Mouse (Mus musculus) heart, adult 2 months (tissue): ENCODE measurements at regions not wholly inside any gene's neighbourhood (a gene's known extent, or its start where the extent isn't known, plus 50 kb on each side); places are given as distances from the start of the nearest gene placed in this dataset.

Experiments used
- DNase-seq, 2 experiments: peaks; one replicate each; pipeline ENCODE4 v3.0.0; 2021
- H3K27ac ChIP-seq: fragments of 200-600 bp; 2 replicates; pipeline ENCODE4 v1.8.1; 2022
- H3K27me3 ChIP-seq: fragments of 200-500 bp; 2 replicates; pipeline ENCODE4 v1.6.1; 2012; ENCODE audit warnings: mild to moderate bottlenecking, low read length, inconsistent platforms, mixed read lengths; ENCODE audit not compliant: control insufficient read depth, insufficient read depth
- H3K36me3 ChIP-seq: fragments of 200-500 bp; 2 replicates; pipeline ENCODE4 v1.6.1; 2012; ENCODE audit warnings: low read length, inconsistent platforms; ENCODE audit not compliant: control insufficient read depth, insufficient read depth
- H3K4me1 ChIP-seq: fragments of 200-500 bp; 2 replicates; pipeline ENCODE4 v1.6.1; 2011; ENCODE audit warnings: low read length; ENCODE audit not compliant: control insufficient read depth, insufficient read depth
- H3K4me3 ChIP-seq: fragments of 200-600 bp; 2 replicates; pipeline ENCODE4 v1.8.1; 2022
- H3K79me2 ChIP-seq: fragments of 200-500 bp; replicated peaks from 2 replicates; pipeline ENCODE4 v1.6.1; 2012; ENCODE audit warnings: mild to moderate bottlenecking, inconsistent platforms, low read length, moderate library complexity, mixed read lengths; ENCODE audit not compliant: control insufficient read depth, insufficient read depth
- H3K9ac ChIP-seq: fragments of 200-500 bp; 2 replicates; pipeline ENCODE4 v1.6.1; 2012; ENCODE audit warnings: low read depth, mild to moderate bottlenecking, control low read depth, inconsistent platforms, low read length, mixed read lengths
- CTCF ChIP-seq: fragments of 200-600 bp; IDR thresholded peaks from 2 replicates; pipeline ENCODE4 v1.8.1; 2022; ENCODE audit warnings: antibody characterized with exemption, mild to moderate bottlenecking, moderate library complexity
- EP300 ChIP-seq: fragments of 200-500 bp; IDR thresholded peaks from 2 replicates; pipeline ENCODE4 v1.6.1; 2011; ENCODE audit warnings: low read depth, low read length, control low read depth; ENCODE audit not compliant: insufficient read depth
- POLR2A ChIP-seq: fragments of 200-500 bp; IDR thresholded peaks from 2 replicates; pipeline ENCODE4 v1.6.1; 2011; ENCODE audit warnings: mild to moderate bottlenecking, low read depth, low read length, control low read depth; ENCODE audit not compliant: insufficient read depth
- WGBS: fragments of 180-500 bp; shearing (Covaris S2); methylation state at CpG from one replicate; pipeline ENCODE4 v1.1.7; 2018; 5-methylcytosine and 5-hydroxymethylcytosine counted together
- intact Hi-C: fragments of 180-260 bp; cut with DNase I; formaldehyde crosslinking; loops from one replicate; pipeline ENCODE4 v1.15.1; 2025

DNA sequence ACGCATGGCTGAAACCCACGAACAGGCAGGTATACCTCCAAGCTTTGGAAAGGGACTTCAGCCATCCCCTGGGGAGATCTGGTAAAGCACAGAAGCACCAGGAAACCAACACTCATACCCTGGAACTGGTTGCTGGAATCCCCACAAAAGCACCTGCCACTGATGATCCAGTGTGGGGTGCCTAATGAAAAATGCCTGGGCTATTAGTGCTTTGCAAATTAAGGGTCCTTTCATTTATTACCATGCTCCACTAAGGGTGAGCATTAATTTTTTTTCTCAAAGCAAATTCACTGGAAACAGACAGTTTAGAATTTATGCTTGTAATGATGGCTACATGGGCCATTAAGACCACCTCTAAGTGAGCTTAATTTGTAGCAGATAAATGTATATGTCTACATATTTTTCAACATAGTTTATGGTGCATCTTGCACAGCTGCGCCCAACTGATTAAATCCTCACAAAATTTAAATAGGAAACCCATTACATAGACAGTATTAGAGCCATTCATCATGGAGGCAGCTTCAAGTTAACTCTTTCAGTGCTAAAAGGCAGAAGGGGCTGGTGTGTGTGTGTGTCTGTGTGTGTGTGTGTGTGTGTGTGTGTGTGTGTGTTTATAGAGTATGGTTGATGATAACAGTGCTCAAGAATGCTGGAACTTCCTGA lies 201.8 kb downstream of the Cbln1 start:
- Histone ChIP-seq H3K4me3 (no peak overlapping the region), H3K27ac (no peak overlapping the region), H3K36me3 (no peaks in the 10 kb centered on the region), H3K27me3 (no peaks in the 10 kb centered on the region), H3K4me1 (no peaks in the 10 kb centered on the region), H3K9ac (no peak overlapping the region), H3K79me2 (no peaks in the 10 kb centered on the region)
- no peak for DNase-seq
- TF ChIP-seq EP300 (no peak), POLR2A (no peak), CTCF (no peak)
- 81% methylated on average over 3 of the region's 3 CpGs for WGBS
- intact Hi-C loops: no loop called here

DNA sequence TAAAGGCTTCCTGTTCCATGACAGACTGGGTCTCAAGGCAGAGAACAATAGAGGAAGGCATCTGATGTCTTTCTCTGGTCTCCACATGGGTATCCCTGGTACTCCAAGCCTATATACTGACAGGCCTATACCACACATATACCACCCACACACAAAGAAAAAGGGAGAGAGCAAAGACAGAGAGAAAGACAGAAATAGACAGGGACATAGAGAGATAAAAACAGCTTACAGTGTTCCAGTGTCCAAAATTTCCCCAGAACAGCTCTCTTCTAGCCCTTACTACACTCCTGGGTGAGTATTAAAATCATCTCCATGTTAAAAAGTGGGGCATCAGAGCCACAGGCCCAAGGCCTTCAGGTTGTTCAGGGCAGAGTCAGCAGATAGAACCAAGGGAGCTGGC lies 204.2 kb downstream of the Cbln1 start:
- Histone ChIP-seq H3K4me3 (no peak overlapping the region), H3K79me2 (no peaks in the 10 kb centered on the region), H3K27me3 (no peaks in the 10 kb centered on the region), H3K27ac (no peak overlapping the region), H3K36me3 (no peaks in the 10 kb centered on the region), H3K4me1 (no peaks in the 10 kb centered on the region), H3K9ac (no peak overlapping the region)
- no peak for TF ChIP-seq CTCF
- TF ChIP-seq POLR2A: no peak
- no peak for TF ChIP-seq EP300
- intact Hi-C loops: no loop called here
- no peak for DNase-seq

DNA sequence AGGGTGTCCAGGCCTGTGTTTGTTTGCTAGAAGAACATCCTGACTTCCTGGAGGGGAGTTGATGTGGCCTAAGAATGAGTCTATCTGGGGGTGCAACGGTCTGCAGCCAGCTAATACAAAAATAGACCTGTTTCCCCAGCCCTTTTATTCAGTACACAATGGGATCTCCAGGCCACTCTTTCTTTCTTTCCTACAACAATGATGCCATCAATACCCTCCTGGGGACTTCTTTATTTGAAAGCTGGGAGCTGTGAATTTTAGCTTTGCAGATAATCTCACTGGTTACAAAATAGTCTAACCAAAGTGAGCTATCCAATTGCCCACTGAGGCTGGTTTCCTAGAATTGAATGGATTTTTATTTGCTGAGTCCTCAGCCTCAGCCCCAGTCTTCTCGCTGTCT lies 207.4 kb downstream of the Cbln1 start:
- Histone ChIP-seq H3K4me3 (no peak overlapping the region), H3K27ac (no peak overlapping the region), H3K4me1 (no peaks in the 10 kb centered on the region), H3K36me3 (no peaks in the 10 kb centered on the region), H3K27me3 (no peaks in the 10 kb centered on the region), H3K79me2 (no peaks in the 10 kb centered on the region), H3K9ac (no peak overlapping the region)
- no peak for DNase-seq
- intact Hi-C loops: no loop called here
- TF ChIP-seq CTCF: no peak
- TF ChIP-seq EP300: no peak
- no peak for TF ChIP-seq POLR2A
- 70% methylated on average over 2 of the region's 2 CpGs for WGBS

DNA sequence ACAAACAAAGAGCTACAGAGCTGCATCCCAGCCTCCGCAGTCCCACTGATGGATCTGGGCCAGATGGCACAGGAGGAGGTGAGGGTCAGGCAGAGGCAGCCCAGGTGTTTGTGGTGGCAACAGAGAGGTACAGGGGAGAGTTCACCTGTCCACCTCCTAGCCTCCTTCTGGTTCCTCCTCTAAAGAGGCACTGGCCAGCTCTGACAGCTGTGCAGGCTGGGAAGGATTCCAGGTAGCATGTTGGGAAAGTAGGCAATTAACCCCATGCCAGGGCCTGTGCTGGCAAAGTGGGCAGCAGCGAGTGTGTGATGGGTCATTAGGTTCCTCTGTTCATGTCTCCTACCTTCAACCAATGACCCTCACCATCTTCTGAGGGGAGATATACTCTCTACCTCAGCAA lies 212.1 kb downstream of the Cbln1 start:
- Histone ChIP-seq H3K9ac (no peak overlapping the region), H3K4me1 (no peaks in the 10 kb centered on the region), H3K79me2 (no peaks in the 10 kb centered on the region), H3K27ac (no peak overlapping the region), H3K4me3 (no peak overlapping the region), H3K27me3 (no peaks in the 10 kb centered on the region), H3K36me3 (no peaks in the 10 kb centered on the region)
- no peak for DNase-seq
- 84% methylated on average over 2 of the region's 2 CpGs for WGBS
- intact Hi-C loops: no loop called here
- TF ChIP-seq CTCF: no peak
- no peak for TF ChIP-seq POLR2A
- TF ChIP-seq EP300: no peak

DNA sequence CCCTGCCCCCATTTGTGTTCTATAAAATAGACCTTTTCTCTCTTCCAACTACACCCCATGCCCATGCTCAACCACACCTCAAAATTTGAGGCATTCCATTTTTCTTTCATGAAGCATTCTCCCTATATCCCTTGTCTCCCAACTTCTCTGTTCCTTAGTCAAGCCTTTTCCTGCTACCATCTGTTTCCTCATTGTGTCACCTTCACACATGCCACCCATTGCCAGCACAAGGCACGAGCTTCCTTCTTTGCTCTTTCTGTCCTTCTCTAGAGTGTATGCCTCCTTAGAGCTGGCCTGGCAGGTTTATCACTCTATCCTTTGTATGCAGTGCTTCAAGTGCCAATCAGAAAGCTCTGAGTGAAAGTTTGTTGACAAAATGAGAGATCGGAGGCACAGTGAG lies 229.7 kb downstream of the Cbln1 start:
- no peak overlapping the region for H3K4me3 ChIP-seq
- TF ChIP-seq EP300: no peak
- no peak for TF ChIP-seq CTCF
- TF ChIP-seq POLR2A: no peak
- no peak overlapping the region for H3K27ac ChIP-seq
- H3K27me3 ChIP-seq: no peaks in the 10 kb centered on the region
- no peaks in the 10 kb centered on the region for H3K36me3 ChIP-seq
- H3K9ac ChIP-seq: no peak overlapping the region
- no peaks in the 10 kb centered on the region for H3K79me2 ChIP-seq
- no peaks in the 10 kb centered on the region for H3K4me1 ChIP-seq
- no peak for DNase-seq
- intact Hi-C loops: no loop called here
- 62% methylated on average over 2 of the region's 2 CpGs for WGBS

DNA sequence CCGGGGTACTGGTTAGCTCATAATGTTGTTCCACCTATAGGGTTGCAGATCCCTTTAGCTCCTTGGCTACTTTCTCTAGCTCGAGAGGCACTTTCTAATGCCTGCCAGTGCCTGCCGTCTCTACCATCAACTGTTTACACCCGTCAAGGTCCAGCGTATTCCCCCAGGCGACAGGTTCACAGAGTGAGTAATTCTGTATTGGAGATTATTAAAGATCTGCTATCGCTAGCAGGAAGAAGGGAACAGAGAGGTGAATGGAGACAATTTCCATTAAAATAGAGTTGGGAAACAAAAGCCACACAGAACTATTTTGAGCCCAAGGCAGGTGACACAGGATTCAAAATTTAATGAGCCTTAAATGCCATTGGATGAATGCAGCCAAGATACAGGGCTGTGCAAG lies 235.2 kb downstream of the Cbln1 start:
- H3K36me3 ChIP-seq: no peaks in the 10 kb centered on the region
- no peak overlapping the region for H3K4me3 ChIP-seq
- no peaks in the 10 kb centered on the region for H3K4me1 ChIP-seq
- H3K79me2 ChIP-seq: no peaks in the 10 kb centered on the region
- no peak overlapping the region for H3K9ac ChIP-seq
- no peak overlapping the region for H3K27ac ChIP-seq
- no peak for TF ChIP-seq POLR2A
- TF ChIP-seq CTCF: no peak
- TF ChIP-seq EP300: no peak
- DNase-seq: no peak
- WGBS: 79% methylated on average over 7 of the region's 7 CpGs
- no peaks in the 10 kb centered on the region for H3K27me3 ChIP-seq
- intact Hi-C loops: no loop called here

DNA sequence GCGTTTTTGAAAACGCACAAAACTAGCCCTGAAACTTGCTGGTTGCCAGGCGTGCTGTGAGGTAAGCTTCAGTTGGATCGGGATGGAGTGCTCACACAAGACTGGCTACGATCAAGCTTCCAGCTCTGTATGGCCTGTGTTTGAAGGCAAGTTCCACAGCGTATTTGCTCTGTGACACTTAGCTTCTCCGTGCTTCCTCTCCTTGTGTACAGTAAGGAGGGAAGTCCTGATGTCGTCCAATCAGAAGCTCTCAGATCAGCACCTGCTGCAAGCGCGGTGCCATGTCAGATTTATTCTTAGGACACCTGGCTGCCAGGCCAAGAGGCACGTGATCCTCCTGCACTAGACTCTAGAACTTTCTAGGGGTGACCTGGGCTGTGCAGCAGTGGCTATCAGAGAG lies 236.0 kb downstream of the Cbln1 start:
- 81% methylated on average over 11 of the region's 11 CpGs for WGBS

More for the DNA sequence above, 236.0 kb downstream of the Cbln1 start:
- Histone ChIP-seq H3K27me3 (no peaks in the 10 kb centered on the region), H3K27ac (no peak overlapping the region), H3K79me2 (no peaks in the 10 kb centered on the region), H3K9ac (no peak overlapping the region), H3K4me3 (no peak overlapping the region), H3K36me3 (no peaks in the 10 kb centered on the region), H3K4me1 (no peaks in the 10 kb centered on the region)
- DNase-seq: no peak
- no peak for TF ChIP-seq EP300
- TF ChIP-seq POLR2A: no peak
- no peak for TF ChIP-seq CTCF
- intact Hi-C loops: no loop called here
